Mouse (Mus musculus) c-Kit-negative CD71-positive TER-119-positive erythroid progenitor cells, embryonic 14.5 days (primary cell): ENCODE measurements around the gene Hes2.

Experiments used
- DNase-seq: peaks from one replicate; pipeline ENCODE4 v3.0.0-alpha.2; 2013; ENCODE audit warnings: low read depth, low spot score

Gene Hes2

GRCm38 (mm10) chr4:152131809-152132771 lies 26.6 kb upstream of the Hes2 start:
- no peak for DNase-seq

DNA sequence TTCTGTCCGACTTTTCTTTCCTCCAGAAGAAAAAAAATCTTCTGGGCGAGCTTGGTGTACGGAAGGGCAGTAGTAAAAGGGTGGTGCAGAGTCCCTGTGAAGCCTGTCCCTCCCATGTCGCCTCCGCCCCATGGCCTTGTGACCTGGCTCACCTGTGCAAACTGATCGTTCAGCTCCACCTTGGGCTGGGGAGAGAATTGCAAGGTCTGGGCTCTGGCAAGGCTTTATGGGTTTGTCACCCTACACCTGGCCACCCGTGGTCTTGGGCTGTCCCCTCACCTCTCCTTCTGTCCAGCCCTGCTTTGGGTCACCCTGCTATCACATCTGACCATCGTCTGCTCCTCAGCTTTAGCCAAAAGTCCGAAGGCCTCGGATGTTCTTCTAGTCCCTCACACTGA lies 25.9 kb upstream of the Hes2 start:
- DNase-seq, result no peak

DNA sequence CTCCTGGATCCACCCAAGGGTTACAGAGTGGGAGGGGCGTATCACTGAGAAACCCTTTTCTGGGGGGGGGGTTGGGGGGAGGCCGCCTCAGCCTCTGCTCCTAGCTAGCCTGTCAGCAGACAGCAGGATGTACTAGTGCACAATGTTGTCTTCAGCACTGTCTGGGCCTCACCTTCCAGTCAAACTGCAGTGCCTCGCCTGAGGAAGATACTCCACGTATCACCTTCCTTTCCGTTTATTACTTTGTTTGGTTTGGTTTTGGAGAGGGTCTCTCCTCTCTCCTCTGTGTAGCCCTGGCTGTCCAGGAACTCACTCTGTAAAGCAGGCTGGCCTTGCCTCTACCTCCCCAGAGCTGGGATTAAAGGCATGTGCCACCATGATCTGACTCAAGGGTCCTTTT lies 25.5 kb upstream of the Hes2 start:
- DNase-seq, result no peak

DNA sequence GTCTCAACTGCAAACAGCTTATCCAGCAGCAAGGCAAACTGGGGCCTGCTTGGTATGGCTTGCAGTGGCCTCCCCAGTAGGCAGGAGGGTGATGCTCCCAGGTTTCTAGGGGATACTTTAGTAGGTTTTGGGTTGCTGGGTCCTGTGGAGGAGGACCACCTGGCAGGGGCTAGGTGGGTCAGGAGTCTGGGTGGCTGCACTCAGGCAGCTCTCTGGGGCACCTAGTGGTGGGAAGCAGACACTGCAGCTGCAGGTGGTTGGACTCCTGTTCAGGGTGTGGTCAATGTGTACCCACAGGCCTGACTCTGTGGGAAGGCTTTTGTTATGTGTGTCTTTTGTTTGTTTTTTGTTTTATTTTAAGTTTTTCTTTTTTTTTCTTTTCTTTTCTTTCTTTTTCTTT lies 24.2 kb upstream of the Hes2 start:
- DNase-seq, result peak; percentile 44

GRCm38 (mm10) chr4:152135363-152135762 lies 23.3 kb upstream of the Hes2 start:
- no peak for DNase-seq

GRCm38 (mm10) chr4:152136112-152136875 lies 22.4 kb upstream of the Hes2 start:
- no peak for DNase-seq

DNA sequence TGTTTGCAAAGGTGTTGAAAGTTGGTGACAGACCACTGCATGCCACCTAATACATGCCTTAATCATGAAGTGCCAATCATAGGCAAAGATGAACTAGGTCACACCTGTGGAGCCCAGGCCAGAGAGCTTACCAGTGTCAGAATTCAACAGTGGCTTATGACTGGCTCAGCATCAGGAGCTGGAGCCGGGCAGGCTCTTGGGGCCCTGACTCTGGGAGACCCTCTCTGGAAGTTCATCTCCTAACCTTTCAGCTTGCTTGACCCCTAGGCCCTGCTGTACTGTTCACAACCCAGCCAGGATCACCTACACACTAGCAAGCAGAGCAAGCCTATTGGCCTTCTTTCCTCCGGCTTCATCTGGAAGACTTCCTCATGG lies 21.8 kb upstream of the Hes2 start:
- no peak for DNase-seq

DNA sequence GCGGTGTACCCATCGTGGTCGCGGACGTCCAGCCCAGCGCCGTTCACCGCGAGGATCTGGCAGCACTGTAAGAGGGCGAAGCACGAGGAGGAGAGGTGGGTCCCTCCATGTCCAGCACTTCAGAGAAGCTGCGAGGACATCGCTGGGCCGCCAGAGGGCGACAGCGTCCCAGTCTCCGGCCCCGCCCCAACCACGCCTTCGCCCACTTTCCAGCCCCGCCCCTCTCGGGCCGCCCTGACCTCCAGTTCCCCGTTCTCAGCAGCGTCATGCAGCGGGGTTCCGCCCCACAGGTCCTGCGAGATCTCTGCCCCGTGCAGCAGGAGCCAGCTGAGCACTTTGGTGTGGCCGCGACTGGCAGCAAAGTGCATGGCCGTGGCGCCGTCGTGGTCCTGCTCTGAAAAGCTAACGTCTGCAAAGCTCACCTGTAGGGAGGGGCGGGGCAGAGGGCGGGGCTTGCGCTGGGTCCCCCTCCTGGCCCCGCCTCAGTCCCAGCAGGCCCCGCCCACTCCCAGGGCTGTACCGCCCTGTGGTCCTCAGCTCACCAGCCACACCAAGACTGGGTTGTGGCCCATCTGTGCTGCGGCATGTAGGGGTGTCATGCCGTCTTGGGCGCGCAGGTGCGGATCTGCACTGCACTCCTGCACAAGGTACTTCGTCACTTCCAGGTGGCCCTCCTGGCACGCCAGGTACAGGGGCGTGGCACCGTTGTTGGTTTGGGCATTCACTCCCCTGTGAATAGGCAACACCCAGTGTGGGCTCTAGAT lies 20.0 kb upstream of the Hes2 start:
- DNase-seq, result peak; percentile 70

GRCm38 (mm10) chr4:152140441-152140840 lies 18.2 kb upstream of the Hes2 start:
- DNase-seq, result peak; percentile 37

- no peak for DNase-seq
These were observed 17.0 kb upstream of the Hes2 start for GRCm38 (mm10) chr4:152141521-152142135.

DNA sequence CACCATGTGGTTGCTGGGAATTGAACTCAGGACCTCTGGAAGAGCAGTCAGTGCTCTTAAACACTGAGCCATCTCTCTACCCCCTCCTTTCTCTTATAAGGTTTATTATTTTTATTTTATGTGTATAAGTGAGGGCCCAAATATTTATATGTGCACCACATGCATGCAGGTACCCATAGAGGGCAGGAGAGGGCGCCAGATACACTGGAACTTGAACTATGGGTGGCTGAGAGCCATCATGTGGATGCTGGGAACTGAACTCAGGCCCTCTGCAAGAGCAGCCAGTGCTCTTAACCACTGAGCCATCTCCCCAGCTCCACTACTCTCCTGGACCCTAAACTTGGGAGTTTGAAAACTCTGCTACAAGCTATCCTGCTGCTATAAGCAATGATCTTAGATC lies 15.0 kb upstream of the Hes2 start:
- no peak for DNase-seq

DNA sequence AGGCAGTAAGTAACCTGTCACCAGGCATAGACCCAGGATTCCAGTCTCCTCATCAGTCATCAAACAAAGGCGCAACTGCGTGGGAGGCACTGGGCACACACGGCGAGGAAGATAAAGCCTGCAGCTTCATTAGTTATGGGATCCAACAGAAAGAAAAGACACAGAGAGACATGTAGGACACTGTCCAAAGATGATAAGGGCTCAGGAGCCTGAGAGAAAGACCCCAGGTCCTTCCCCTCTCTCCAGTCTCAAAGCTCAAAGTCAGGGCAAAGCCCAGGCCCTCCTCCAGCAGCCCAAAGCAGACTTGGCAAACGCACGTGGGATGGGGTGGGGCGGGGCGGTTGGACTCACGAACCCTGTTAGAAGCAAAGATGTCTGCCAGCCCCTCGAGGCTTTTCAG lies 13.2 kb upstream of the Hes2 start:
- DNase-seq, result no peak

DNA sequence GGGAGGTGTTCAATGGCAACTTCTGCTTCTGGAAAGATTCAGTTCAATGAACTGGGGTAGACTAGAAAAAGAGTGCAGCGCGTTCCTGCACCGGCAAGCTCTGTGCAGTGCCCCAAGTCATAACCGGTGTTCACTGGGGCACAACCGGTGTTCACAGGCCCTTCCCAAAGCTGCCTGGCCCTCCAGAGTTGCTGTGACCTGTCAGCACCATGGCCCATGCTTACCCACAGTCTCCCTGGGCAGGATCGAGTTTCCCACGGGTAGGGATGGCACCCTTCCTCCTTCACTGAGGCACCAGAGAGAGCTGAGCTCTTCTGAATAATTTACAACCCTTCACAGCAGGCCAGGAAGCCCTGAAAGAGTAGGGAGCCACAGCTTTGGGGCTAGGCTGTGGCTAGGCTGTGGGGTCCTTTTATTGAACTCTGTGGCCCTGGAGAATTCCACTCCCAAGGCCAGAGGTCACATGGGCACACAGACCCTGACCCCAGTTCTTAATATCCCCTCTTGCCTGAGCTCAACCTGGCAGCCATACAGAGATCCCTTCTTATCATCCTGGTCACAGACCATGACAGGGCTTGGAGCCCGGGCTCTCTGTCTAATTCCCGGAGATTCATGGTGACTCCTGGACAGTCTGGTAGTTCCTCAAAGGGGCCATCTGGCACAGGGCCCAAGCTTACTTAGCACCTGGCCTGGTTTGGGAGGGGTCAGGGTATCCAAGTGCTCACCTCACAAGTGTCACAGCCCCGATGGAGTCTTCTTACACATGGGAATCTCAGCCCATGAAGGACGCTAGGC lies 12.4 kb upstream of the Hes2 start:
- no peak for DNase-seq

- no peak for DNase-seq
These were observed 8.1 kb upstream of the Hes2 start for GRCm38 (mm10) chr4:152150546-152150945.

GRCm38 (mm10) chr4:152151451-152151965 lies 7.2 kb upstream of the Hes2 start:
- no peak for DNase-seq

- DNase-seq, result no peak
These were observed 6.6 kb upstream of the Hes2 start, which contains the start of gene Espn for GRCm38 (mm10) chr4:152151966-152152544. Gene Espn (minus strand): TSS chr4:152152371.

GRCm38 (mm10) chr4:152153771-152154177 lies 4.9 kb upstream of the Hes2 start:
- DNase-seq, result peak; percentile 31

GRCm38 (mm10) chr4:152155019-152155418 lies 3.6 kb upstream of the Hes2 start:
- no peak for DNase-seq

DNA sequence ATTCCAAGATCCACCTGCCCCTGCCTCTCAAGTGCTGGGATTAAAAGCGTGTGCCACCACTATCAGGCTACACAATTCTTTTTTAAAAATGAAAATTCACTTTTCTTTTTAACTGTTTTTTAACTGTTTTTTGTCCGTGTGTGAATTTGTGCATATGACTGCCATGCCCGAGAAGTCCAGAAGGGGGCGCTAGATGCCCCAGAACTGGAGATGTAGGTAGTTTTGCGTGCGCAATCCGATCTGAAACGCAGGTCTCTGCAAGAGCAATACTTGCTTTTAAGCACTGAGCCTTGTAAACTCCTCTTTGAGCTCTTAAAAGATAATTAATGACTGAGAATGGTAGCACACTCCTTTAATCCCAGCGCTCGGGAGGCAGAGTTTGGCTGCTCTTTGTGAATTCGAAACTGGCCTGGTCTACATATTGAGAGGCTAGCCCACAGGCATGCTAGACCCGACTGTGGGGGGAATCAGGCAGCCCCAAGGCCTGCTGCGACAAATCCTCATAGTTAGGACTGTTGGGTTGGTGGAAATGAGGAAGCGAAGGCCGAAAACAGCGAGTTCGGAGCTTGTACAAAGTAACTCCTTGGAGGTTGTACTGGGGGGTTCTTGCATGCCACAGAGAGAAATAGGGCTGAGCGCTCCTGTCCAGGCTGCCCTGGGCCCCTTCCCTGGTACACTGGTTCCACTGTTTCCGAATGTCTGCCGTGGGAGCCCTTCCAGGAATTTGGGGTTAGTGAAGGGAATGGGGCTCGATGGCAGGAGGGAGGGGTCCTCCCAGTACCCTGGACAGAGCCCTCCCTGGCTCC lies 685 bp upstream of the Hes2 start:
- DNase-seq, result peak; percentile 32
